Mouse (Mus musculus) hindbrain, embryonic 16.5 days (tissue): Measurements from ENCODE around the gene Rpp25l. TPM values are rescaled to one million over a fixed set of nuclear protein-coding genes. Genes with fewer than 3 reads are reported as not detected.

ENCODE experiments used
- ATAC-seq: fragments of 200-750 bp; cut with Nextera tagmentation; 2 replicates; pipeline ENCODE4 v1.8.0; 2017; ENCODE audit warnings: moderate TSS enrichment, moderate library complexity
- H3K27ac ChIP-seq: fragments of 300-500 bp; sonication (generic); 2 replicates; pipeline ENCODE4 v1.5.1; 2014; ENCODE audit warnings: low read depth, mild to moderate bottlenecking, control low read depth, low read length, moderate library complexity
- H3K27me3 ChIP-seq: fragments of 300-500 bp; sonication (generic); replicated peaks from 2 replicates; pipeline ENCODE4 v1.6.1; 2014; ENCODE audit warnings: low read length; ENCODE audit not compliant: control insufficient read depth, insufficient read depth
- H3K36me3 ChIP-seq: fragments of 300-500 bp; sonication (generic); 2 replicates; pipeline ENCODE4 v1.6.1; 2014; ENCODE audit warnings: mild to moderate bottlenecking, low read length, moderate library complexity, mixed read lengths; ENCODE audit not compliant: control insufficient read depth, insufficient read depth
- H3K4me1 ChIP-seq: fragments of 300-500 bp; sonication (generic); 2 replicates; pipeline ENCODE4 v1.6.1; 2014; ENCODE audit warnings: low read depth, low read length; ENCODE audit not compliant: control insufficient read depth, insufficient read depth
- H3K4me2 ChIP-seq: fragments of 300-500 bp; sonication (generic); 2 replicates; pipeline ENCODE4 v1.6.1; 2014; ENCODE audit warnings: mild to moderate bottlenecking, low read length, control low read depth, moderate library complexity
- H3K4me3 ChIP-seq: fragments of 300-500 bp; sonication (generic); 2 replicates; pipeline ENCODE4 v1.5.1; 2014; ENCODE audit warnings: mild to moderate bottlenecking, low read length, control low read depth, moderate library complexity
- H3K9ac ChIP-seq: fragments of 300-500 bp; sonication (generic); 2 replicates; pipeline ENCODE4 v1.6.1; 2014; ENCODE audit warnings: low read depth, mild to moderate bottlenecking, control low read depth, low read length, moderate library complexity
- H3K9me3 ChIP-seq: fragments of 300-500 bp; sonication (generic); 2 replicates; pipeline ENCODE4 v1.6.1; 2014; ENCODE audit warnings: mild to moderate bottlenecking, low read length, moderate library complexity; ENCODE audit not compliant: control insufficient read depth
- WGBS: fragments of 180-500 bp; shearing (Covaris S2); extraction: QIAGEN DNeasy Blood & Tissue Kit; methylation state at CpG from one replicate; pipeline ENCODE4 v1.1.7; 2014; 5-methylcytosine and 5-hydroxymethylcytosine counted together
- polyA plus RNA-seq: library from polyadenylated mRNA; unstranded; fragments of >200 nt; fragmentation: Nextera tagmentation; extraction: Ambion mirVana; gene quantifications from 2 replicates; pipeline ENCODE4 v1.2.1, GENCODE M21; 2015

The Rpp25l gene
- polyA plus RNA-seq, 1 experiment from 2014 or later = 65.2 TPM

DNA sequence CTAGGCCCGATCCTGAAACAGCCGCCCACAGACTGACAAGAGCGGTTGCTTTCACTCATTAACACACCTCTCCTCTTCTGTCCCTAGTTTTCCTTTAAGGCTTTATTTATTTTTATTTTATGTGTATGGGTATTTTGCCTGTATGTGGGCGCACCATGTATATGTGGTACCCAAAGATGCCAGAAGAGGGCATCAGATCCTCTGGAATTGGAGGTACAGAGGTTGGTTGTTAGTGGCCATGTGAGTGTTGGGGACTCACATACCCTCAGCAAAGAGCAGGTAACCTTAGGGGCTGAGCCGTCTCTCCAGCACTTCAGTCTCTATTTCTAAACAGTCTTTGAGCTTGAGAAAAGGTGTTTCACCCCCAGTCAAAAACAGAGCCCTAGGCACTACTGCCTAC lies 2.3 kb upstream of the Rpp25l start:
- Histone ChIP-seq H3K36me3 (peaks cover 23% of the 10 kb centered on the region), H3K4me1 (peaks cover 27% of the 10 kb centered on the region), H3K27me3 (no peaks in the 10 kb centered on the region), H3K9ac (no peak overlapping the region), H3K27ac (no peak overlapping the region), H3K9me3 (no peaks in the 10 kb centered on the region), H3K4me3 (no peak overlapping the region), H3K4me2 (no peak overlapping the region)
- 81% methylated on average over 5 of the region's 5 CpGs for WGBS
- no peak for ATAC-seq

DNA sequence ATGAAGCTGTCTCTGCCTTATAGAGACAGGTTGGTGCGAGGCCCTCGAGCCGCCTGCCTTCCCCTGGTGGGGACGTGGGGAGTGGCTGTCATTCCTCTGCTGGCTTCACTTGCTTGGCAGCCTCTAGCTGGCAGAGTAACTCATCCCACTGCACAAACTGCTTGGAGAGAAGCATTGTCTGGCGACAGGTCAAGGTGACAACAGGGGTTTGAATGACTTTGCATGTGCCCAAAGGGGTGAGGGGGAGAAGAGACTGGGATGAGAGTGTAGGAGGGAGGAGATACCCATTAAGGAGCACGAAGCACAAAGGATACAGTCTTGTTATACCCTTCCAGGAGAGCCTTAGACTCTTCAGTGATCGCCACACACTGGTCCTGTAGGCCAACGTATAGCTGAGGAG lies 1.7 kb upstream of the Rpp25l start:
- peaks cover 21% of the 10 kb centered on the region for H3K36me3 ChIP-seq
- H3K27ac ChIP-seq = no peak overlapping the region
- no peaks in the 10 kb centered on the region for H3K9me3 ChIP-seq
- no peak for ATAC-seq
- 75% methylated on average over 8 of the region's 8 CpGs for WGBS
- H3K4me1 ChIP-seq = peaks cover 27% of the 10 kb centered on the region
- no peak overlapping the region for H3K9ac ChIP-seq
- H3K27me3 ChIP-seq = no peaks in the 10 kb centered on the region
- no peak overlapping the region for H3K4me3 ChIP-seq
- no peak overlapping the region for H3K4me2 ChIP-seq

DNA sequence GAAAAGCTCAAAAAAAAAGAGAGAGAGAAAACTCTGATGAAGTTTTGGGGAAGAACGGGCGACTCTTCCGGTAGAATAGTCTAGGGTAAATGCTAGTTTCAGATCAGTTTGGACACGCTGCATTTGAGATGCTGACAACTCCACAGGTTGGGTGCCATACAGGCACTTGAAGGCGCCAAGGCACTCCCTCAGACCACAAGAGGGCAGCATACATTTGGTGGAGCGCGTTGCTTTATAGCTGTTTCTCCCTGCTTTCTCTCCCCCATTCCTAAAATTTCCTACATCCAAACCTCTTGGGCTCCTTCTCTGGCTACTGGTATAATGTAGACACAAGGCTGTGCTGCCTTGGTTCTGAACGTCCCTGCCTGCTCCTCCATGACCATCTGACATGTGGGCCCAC lies 942 bp upstream of the Rpp25l start:
- Histone ChIP-seq H3K4me1 (peaks cover 27% of the 10 kb centered on the region), H3K9ac (0 out of 2 replicates have a peak overlapping the region, but pooled peaks have one; percentile 24), H3K9me3 (no peaks in the 10 kb centered on the region), H3K27me3 (no peaks in the 10 kb centered on the region), H3K27ac (0 out of 2 replicates have a peak overlapping the region, but pooled peaks have one; percentile 15), H3K36me3 (peaks cover 17% of the 10 kb centered on the region), H3K4me3 (peak overlapping the region; percentile 77), H3K4me2 (peak overlapping the region; percentile 80)
- 13% methylated on average over 8 of the region's 8 CpGs for WGBS
- 0 out of 2 replicates have a peak, but pooled peaks have one; percentile 16 for ATAC-seq

DNA sequence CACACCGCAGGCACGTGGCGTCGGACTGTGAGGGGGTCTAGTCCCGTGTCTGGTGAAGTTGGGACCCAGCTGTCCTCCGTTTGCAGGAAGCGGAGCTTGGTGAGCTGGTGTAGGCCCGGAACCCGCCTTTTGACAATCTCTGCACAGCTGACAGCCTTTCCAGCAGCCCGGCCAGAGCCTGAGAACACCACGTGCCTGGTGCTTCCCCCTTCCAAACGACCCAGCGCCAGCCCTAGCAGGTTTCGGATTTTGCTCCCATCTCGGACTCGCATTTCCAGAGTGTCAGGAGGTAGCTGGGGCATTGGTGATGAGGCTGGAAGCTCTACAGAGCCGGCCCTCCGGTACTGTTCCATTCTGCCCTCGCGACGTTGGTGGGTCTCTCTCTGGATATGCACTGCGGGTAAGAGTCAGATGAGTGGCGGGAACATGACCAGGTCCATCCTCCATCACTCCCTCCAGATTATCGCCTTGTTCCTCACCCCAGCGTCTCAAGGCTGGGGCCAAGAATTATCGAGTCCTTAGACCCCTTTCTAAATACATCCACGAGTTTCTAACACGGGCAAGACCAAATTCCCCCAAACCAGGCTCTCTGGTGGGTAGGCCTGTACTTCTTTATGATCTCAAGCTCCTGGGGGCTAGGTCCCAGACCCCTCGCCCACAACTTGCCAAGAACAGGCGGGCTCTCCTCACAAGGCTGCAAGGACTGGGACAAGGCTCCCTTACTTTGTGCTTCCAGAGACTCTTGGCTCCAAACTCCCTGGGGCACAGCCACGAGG lies 725 bp downstream of the Rpp25l start:
- H3K36me3 ChIP-seq = peaks cover 6% of the 10 kb centered on the region
- H3K4me3 ChIP-seq = peak overlapping the region; percentile 77
- H3K4me1 ChIP-seq = peaks cover 33% of the 10 kb centered on the region
- peak overlapping the region; percentile 80 for H3K4me2 ChIP-seq
- ATAC-seq = peak; percentile 18
- no peaks in the 10 kb centered on the region for H3K9me3 ChIP-seq
- peak overlapping the region; percentile 63 for H3K27ac ChIP-seq
- H3K9ac ChIP-seq = peak overlapping the region; percentile 90
- 36% methylated on average over 31 of the region's 31 CpGs for WGBS
- no peaks in the 10 kb centered on the region for H3K27me3 ChIP-seq

DNA sequence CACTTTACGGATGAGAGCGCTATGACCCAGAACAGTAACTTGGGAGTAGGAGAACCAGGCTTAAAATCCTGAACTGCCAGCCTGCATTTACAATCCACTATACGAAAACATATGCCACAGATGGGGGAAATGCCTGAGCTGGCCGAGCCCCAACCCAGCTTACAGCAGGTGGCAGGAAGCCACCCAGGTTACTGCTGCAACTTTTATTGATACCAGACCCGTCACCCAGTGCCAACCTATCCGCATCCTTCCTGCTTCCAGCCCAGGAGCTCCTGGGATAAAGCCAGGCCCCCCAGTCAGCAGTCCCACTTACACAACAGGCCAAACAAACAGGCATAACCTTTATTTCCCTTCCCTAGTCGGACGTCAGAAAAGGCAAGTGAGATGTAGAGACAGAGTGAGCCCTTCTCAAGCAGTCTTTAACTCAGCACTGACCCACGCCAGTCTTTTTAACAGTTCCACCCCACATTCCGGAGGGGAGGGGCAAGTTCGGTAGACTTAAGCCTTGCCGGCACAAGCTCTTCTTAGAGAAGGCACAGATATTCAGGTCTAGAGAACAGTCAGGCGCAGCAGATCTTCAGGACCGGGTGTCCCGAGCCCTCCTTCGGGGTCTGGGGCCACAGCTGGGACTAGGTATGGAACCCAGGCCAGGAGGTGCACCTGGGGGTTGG lies 1.5 kb downstream of the Rpp25l start:
- Histone ChIP-seq H3K9ac (peak overlapping the region; percentile 90), H3K4me3 (peak overlapping the region; percentile 77), H3K4me1 (peaks cover 41% of the 10 kb centered on the region), H3K36me3 (no peaks in the 10 kb centered on the region; the same call in none of the 2 replicates), H3K4me2 (peak overlapping the region; percentile 80), H3K9me3 (no peaks in the 10 kb centered on the region), H3K27ac (no peak overlapping the region), H3K27me3 (no peaks in the 10 kb centered on the region)
- whole genome bisulfite sequencing = 71% methylated on average over 16 of the region's 16 CpGs
- ATAC-seq = no peak

DNA sequence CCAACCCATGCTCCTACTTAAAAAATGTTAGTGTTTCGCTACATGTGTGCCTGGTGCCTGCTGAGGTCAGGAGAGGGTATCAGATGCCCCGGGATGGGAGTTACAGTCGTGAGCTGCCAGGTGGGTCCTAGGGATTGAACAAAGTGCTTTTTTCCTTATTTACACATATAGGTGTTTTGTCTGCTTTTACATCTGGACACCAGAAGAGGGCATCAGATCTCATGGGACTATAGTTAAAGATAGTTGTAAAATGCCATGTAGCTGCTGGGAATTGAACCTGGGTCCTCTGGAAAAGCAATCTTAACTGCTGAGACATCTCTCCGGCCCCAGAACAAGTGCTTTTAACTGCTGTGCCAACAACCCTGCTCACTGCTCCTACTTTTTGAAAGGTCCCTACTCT lies 3.1 kb downstream of the Rpp25l start:
- Histone ChIP-seq H3K27ac (no peak overlapping the region), H3K36me3 (no peaks in the 10 kb centered on the region; the same call in 1 of the 2 replicates), H3K9me3 (no peaks in the 10 kb centered on the region), H3K4me1 (peaks cover 49% of the 10 kb centered on the region), H3K4me3 (no peak overlapping the region), H3K27me3 (no peaks in the 10 kb centered on the region), H3K4me2 (no peak overlapping the region), H3K9ac (no peak overlapping the region)
- no peak for ATAC-seq
- WGBS = 61% methylated on average over 4 of the region's 4 CpGs

DNA sequence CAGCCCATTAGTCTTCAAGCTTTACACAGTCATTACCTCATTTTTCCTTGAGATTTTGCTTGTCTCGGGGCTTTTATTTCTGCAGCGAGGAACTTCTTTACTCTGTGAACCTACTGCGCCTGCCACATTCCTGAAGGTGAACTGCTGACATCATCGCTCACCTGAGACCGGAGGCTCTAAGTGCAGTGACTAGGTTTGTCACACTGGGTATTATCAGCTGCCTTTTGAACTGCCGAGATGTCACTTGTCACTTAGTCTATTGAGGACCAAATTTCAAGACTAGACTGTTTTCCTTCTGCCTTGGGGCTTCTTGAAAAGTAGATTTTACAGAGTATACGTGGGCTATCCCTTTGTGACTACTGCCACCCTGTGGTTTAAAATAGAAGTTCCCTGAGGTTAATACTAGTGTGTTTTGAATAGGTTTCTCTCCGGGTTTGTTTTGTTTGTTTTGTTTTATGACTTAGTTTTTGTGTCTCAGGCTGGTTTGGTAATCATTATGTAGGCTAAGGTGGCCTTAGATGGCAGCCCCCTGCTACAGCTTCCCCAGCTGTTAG lies 5.1 kb downstream of the Rpp25l start:
- no peak overlapping the region for H3K4me2 ChIP-seq
- no peak overlapping the region for H3K9ac ChIP-seq
- no peak overlapping the region for H3K4me3 ChIP-seq
- no peaks in the 10 kb centered on the region for H3K9me3 ChIP-seq
- H3K27ac ChIP-seq = no peak overlapping the region
- no peaks in the 10 kb centered on the region; the same call in 1 of the 2 replicates for H3K36me3 ChIP-seq
- H3K4me1 ChIP-seq = peaks cover 39% of the 10 kb centered on the region
- ATAC-seq = peak; percentile 40; the same call in 1 of the 2 replicates
- H3K27me3 ChIP-seq = no peaks in the 10 kb centered on the region
- 40% methylated on average over 8 of the region's 8 CpGs for WGBS

DNA sequence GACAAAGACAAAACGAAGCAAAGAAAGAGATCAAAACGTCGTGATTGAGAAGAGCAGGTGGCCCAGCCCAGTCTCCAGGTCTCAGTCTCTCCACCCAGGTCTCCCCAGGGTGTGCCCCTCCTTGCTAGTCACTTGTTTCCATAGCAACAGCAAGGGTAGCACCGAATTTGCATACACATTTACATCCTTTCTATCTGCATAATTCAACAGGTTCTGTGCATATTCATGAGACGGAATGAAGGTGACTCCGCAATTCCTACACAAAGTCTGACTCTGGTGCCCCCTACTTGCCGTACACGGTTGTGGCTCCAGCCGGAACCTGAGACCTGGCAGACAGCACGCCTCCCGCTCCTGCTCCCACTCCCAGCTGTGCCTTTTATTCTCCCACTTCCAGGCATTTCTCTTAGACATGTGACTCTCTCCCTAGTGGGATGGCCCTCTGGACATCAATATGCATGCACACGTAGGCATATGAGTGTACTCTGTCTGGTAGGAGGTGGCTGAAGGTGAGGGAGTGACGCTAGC lies 6.3 kb downstream of the Rpp25l start:
- Histone ChIP-seq H3K4me3 (no peak overlapping the region), H3K9ac (peak overlapping the region; percentile 29; the same call in 1 of the 2 replicates), H3K27ac (0 out of 2 replicates have a peak overlapping the region, but pooled peaks have one; percentile 42), H3K36me3 (no peaks in the 10 kb centered on the region; the same call in 1 of the 2 replicates), H3K27me3 (no peaks in the 10 kb centered on the region), H3K4me2 (peak overlapping the region; percentile 18), H3K9me3 (no peaks in the 10 kb centered on the region), H3K4me1 (peaks cover 32% of the 10 kb centered on the region)
- peak; percentile 74 for ATAC-seq
- 1% methylated on average over 13 of the region's 13 CpGs for WGBS
